Mouse (Mus musculus) CH12.LX (cell line): ENCODE measurements around the gene Gsta3. TPM values are rescaled to one million over a fixed set of nuclear protein-coding genes. Genes with fewer than 3 reads are reported as not detected.

Experiments used
- DNase-seq: peaks from one replicate; pipeline ENCODE4 v3.0.0-alpha.2; 2013; ENCODE audit errors: extremely low read depth
- H3K27ac ChIP-seq: 2 replicates; pipeline ENCODE4 v1.5.1; 2012; ENCODE audit warnings: low read depth, mild to moderate bottlenecking, control low read depth, moderate library complexity; ENCODE audit not compliant: insufficient read depth
- H3K27me3 ChIP-seq: replicated peaks from 2 replicates; pipeline ENCODE3; 2012; ENCODE audit warnings: inconsistent platforms
- H3K36me3 ChIP-seq, 2 experiments: replicated peaks in 1 of 2; 2 replicates each; pipeline versions ENCODE3 to v1.6.1; 2012; ENCODE audit warnings: inconsistent platforms in 1 of 2, low read length in 1 of 2, mild to moderate bottlenecking in 1 of 2, mixed read lengths in 1 of 2, moderate library complexity in 1 of 2; ENCODE audit not compliant: control insufficient read depth in 1 of 2, insufficient read depth in 1 of 2
- H3K4me1 ChIP-seq, 2 experiments: 2 replicates each; pipeline ENCODE4 v1.6.1; 2012; ENCODE audit warnings: inconsistent platforms in 1 of 2, moderate library complexity in 1 of 2; ENCODE audit not compliant: insufficient read depth in 2 of 2, control insufficient read depth in 1 of 2
- H3K4me2 ChIP-seq: 2 replicates; pipeline ENCODE4 v1.6.1; 2012; ENCODE audit warnings: low read depth, mild to moderate bottlenecking, control low read depth; ENCODE audit not compliant: poor library complexity, insufficient read depth, severe bottlenecking
- H3K4me3 ChIP-seq, 3 experiments: fragments of 150-350 bp in 1 of 3; sonication (generic) in 1 of 3; replicated peaks in 1 of 3; 2 replicates each; pipeline versions ENCODE3 to v1.5.1; 2011 to 2012; ENCODE audit warnings: low read depth in 2 of 3, low read length in 2 of 3, mild to moderate bottlenecking in 2 of 3, moderate library complexity in 2 of 3, control low read depth in 1 of 3, improper control_type of control experiment in 1 of 3, inconsistent platforms in 1 of 3, mixed read lengths in 1 of 3; ENCODE audit not compliant: poor library complexity in 1 of 3
- H3K79me2 ChIP-seq: replicated peaks from 2 replicates; pipeline ENCODE4 v1.6.1; 2012; ENCODE audit warnings: mild to moderate bottlenecking, moderate library complexity; ENCODE audit not compliant: control insufficient read depth, poor library complexity, insufficient read depth, severe bottlenecking; ENCODE audit errors: extremely low read depth
- H3K9ac ChIP-seq: 2 replicates; pipeline ENCODE4 v1.6.1; 2012; ENCODE audit warnings: low read depth, mild to moderate bottlenecking, control low read depth, moderate library complexity; ENCODE audit not compliant: insufficient read depth
- H3K9me3 ChIP-seq: replicated peaks from 2 replicates; pipeline ENCODE3; 2012; ENCODE audit warnings: low read length, inconsistent platforms, mixed read lengths
- CHD1 ChIP-seq: IDR thresholded peaks from 2 replicates; pipeline ENCODE4 v1.6.1; 2012; ENCODE audit warnings: low read depth, low read length, improper control_type of control experiment, inconsistent platforms
- CTCF ChIP-seq, 2 experiments: IDR thresholded peaks in 1 of 2; conservative IDR thresholded peaks in 1 of 2; 2 replicates each; pipeline ENCODE4 v1.5.1; 2011 to 2012; ENCODE audit warnings: low read depth in 2 of 2, low read length in 2 of 2, improper control_type of control experiment in 1 of 2, inconsistent platforms in 1 of 2, mild to moderate bottlenecking in 1 of 2, moderate library complexity in 1 of 2
- E2F4 ChIP-seq: IDR thresholded peaks from 2 replicates; pipeline ENCODE4 v1.6.1; 2011; ENCODE audit warnings: low read depth, low read length, improper control_type of control experiment; ENCODE audit not compliant: insufficient replicate concordance
- ELF1 ChIP-seq: IDR thresholded peaks from 2 replicates; pipeline ENCODE4 v1.6.1; 2014; ENCODE audit warnings: low read depth, mild to moderate bottlenecking, inconsistent platforms, low read length, improper control_type of control experiment
- ETS1 ChIP-seq: conservative IDR thresholded peaks from 2 replicates; pipeline ENCODE4 v1.6.1; 2012; ENCODE audit warnings: low read depth, mild to moderate bottlenecking, inconsistent platforms, low read length, improper control_type of control experiment, moderate library complexity
- GABPA ChIP-seq: IDR thresholded peaks from 2 replicates; pipeline ENCODE4 v1.6.1; 2012; ENCODE audit warnings: low read depth, low read length, improper control_type of control experiment, inconsistent platforms; ENCODE audit not compliant: insufficient replicate concordance
- HCFC1 ChIP-seq: IDR thresholded peaks from 2 replicates; pipeline ENCODE4 v1.6.1; 2012; ENCODE audit warnings: low read depth, mild to moderate bottlenecking, inconsistent platforms, low read length, improper control_type of control experiment
- IRF4 ChIP-seq: IDR thresholded peaks from 2 replicates; pipeline ENCODE4 v1.6.1; 2014; ENCODE audit warnings: low read depth, mild to moderate bottlenecking, inconsistent platforms, low read length, improper control_type of control experiment
- JUN ChIP-seq: IDR thresholded peaks from 2 replicates; pipeline ENCODE4 v1.6.1; 2011; ENCODE audit warnings: low read depth, mild to moderate bottlenecking, low read length, improper control_type of control experiment, moderate library complexity; ENCODE audit not compliant: insufficient read depth
- JUND ChIP-seq: conservative IDR thresholded peaks from 2 replicates; pipeline ENCODE4 v1.6.1; 2011; ENCODE audit warnings: low read depth, low read length, improper control_type of control experiment
- KAT2A ChIP-seq: IDR thresholded peaks from 2 replicates; pipeline ENCODE4 v1.6.1; 2012; ENCODE audit warnings: low read length, improper control_type of control experiment, inconsistent platforms; ENCODE audit not compliant: insufficient replicate concordance
- MAFK ChIP-seq: IDR thresholded peaks from 2 replicates; pipeline ENCODE4 v1.6.1; 2011; ENCODE audit warnings: low read length, improper control_type of control experiment; ENCODE audit not compliant: insufficient replicate concordance
- MAX ChIP-seq: IDR thresholded peaks from 2 replicates; pipeline ENCODE4 v1.6.1; 2011; ENCODE audit warnings: low read length, improper control_type of control experiment
- MEF2A ChIP-seq: IDR thresholded peaks from 2 replicates; pipeline ENCODE4 v1.6.1; 2014; ENCODE audit warnings: low read depth, mild to moderate bottlenecking, inconsistent platforms, low read length, improper control_type of control experiment, borderline replicate concordance
- MXI1 ChIP-seq: IDR thresholded peaks from 2 replicates; pipeline ENCODE4 v1.6.1; 2011; ENCODE audit warnings: mild to moderate bottlenecking, low read depth, low read length, improper control_type of control experiment
- NELFE ChIP-seq: IDR thresholded peaks from 2 replicates; pipeline ENCODE4 v1.6.1; 2011; ENCODE audit warnings: low read depth, low read length, improper control_type of control experiment
- NRF1 ChIP-seq: IDR thresholded peaks from 2 replicates; pipeline ENCODE4 v1.6.1; 2014; ENCODE audit warnings: low read depth, mild to moderate bottlenecking, inconsistent platforms, low read length, improper control_type of control experiment, moderate library complexity
- PAX5 ChIP-seq: IDR thresholded peaks from 2 replicates; pipeline ENCODE4 v1.6.1; 2012; ENCODE audit warnings: low read length, inconsistent platforms, mixed read lengths
- POLR2A ChIP-seq: IDR thresholded peaks from 2 replicates; pipeline ENCODE4 v1.6.1; 2011; ENCODE audit warnings: low read depth, mild to moderate bottlenecking, improper control_type of control experiment, low read length
- POLR2AphosphoS2 ChIP-seq: IDR thresholded peaks from 2 replicates; pipeline ENCODE4 v1.6.1; 2011; ENCODE audit warnings: low read depth, low read length, improper control_type of control experiment
- RAD21 ChIP-seq: IDR thresholded peaks from 2 replicates; pipeline ENCODE4 v1.6.1; 2011; ENCODE audit warnings: low read depth, mild to moderate bottlenecking, low read length, improper control_type of control experiment, moderate library complexity
- SMC3 ChIP-seq: IDR thresholded peaks from 2 replicates; pipeline ENCODE4 v1.6.1; 2011; ENCODE audit warnings: low read depth, low read length, improper control_type of control experiment
- TCF12 ChIP-seq: IDR thresholded peaks from 2 replicates; pipeline ENCODE4 v1.6.1; 2014; ENCODE audit warnings: low read depth, mild to moderate bottlenecking, inconsistent platforms, low read length, improper control_type of control experiment
- UBTF ChIP-seq: IDR thresholded peaks from 2 replicates; pipeline ENCODE4 v1.6.1; 2012; ENCODE audit warnings: low read depth, mild to moderate bottlenecking, inconsistent platforms, low read length, improper control_type of control experiment, moderate library complexity
- USF1 ChIP-seq: IDR thresholded peaks from 2 replicates; pipeline ENCODE4 v1.6.1; 2014; ENCODE audit warnings: low read depth, mild to moderate bottlenecking, inconsistent platforms, low read length, improper control_type of control experiment
- ZC3H11A ChIP-seq: IDR thresholded peaks from 2 replicates; pipeline ENCODE4 v1.6.1; 2012; ENCODE audit warnings: low read depth, mild to moderate bottlenecking, inconsistent platforms, low read length, improper control_type of control experiment
- ZKSCAN1 ChIP-seq: IDR thresholded peaks from 2 replicates; pipeline ENCODE4 v1.6.1; 2012; ENCODE audit warnings: low read depth, inconsistent platforms, low read length, improper control_type of control experiment, borderline replicate concordance
- ZMIZ1 ChIP-seq: IDR thresholded peaks from 2 replicates; pipeline ENCODE4 v1.6.1; 2012; ENCODE audit warnings: low read depth, mild to moderate bottlenecking, inconsistent platforms, low read length, improper control_type of control experiment
- ZNF384 ChIP-seq: IDR thresholded peaks from 2 replicates; pipeline ENCODE4 v1.6.1; 2012; ENCODE audit warnings: low read depth, low read length, improper control_type of control experiment, inconsistent platforms
- dilution Hi-C: fragments of 300-500 bp; cut with MboI; formaldehyde crosslinking; loops from 2 replicates; pipeline ENCODE4 v1.14.3; 2020; ENCODE audit warnings: low sequenced_read_pairs; ENCODE audit not compliant: extremely low pct_unique_long_range_greater_than_20kb, extremely low pct_ligation_motif_present
- in situ Hi-C: fragments of 300-500 bp; cut with MboI; formaldehyde crosslinking; loops from 3 replicates; pipeline ENCODE4 v1.14.3; 2019; ENCODE audit warnings: low sequenced_read_pairs, low pct_ligation_motif_present, low pct_unique_long_range_greater_than_20kb, mixed read lengths
- polyA plus RNA-seq: library from polyadenylated mRNA; unstranded; fragments of >175 nt; gene quantifications from 2 replicates; pipeline ENCODE4 v1.2.1, GENCODE M21; 2012; ENCODE audit warnings: low read depth; ENCODE audit not compliant: insufficient read length
- total RNA-seq, 2 experiments: library from RNA; depleted of rRNA; stranded (reverse); fragments of 300-350 nt in 1 of 2; fragments of >200 nt in 1 of 2; gene quantifications; 2 replicates each; pipeline ENCODE4 v1.2.3; 2012 to 2014

Gsta3 gene
- total and polyA plus RNA-seq, 3 experiments, result not detected

GRCm38 (mm10) chr1:21291394-21291793 lies 51.0 kb downstream of the Gsta3 start:
- H3K9ac ChIP-seq, result no peak overlapping the region
- H3K36me3 ChIP-seq, result no peaks in the 10 kb centered on the region
- H3K4me2 ChIP-seq, result no peak overlapping the region
- no peaks in the 10 kb centered on the region for H3K79me2 ChIP-seq
- TF ChIP-seq MAFK (no peak), HCFC1 (no peak), IRF4 (no peak), KAT2A (no peak), SMC3 (no peak), ETS1 (no peak), ZMIZ1 (no peak), ZNF384 (no peak), MAX (no peak), JUND (no peak), GABPA (no peak), MXI1 (no peak), CTCF (conservative IDR thresholded peaks at IDR 0.05 in 1 of 2, IDR thresholded peaks at IDR 0.05 in 1 of 2; ENCODE audit: low read depth in 2 of 2, low read length in 2 of 2) (no peak), UBTF (no peak), E2F4 (no peak), RAD21 (no peak), POLR2AphosphoS2 (no peak), JUN (no peak), TCF12 (no peak)
- H3K27me3 ChIP-seq, result no peaks in the 10 kb centered on the region
- dilution Hi-C loops (no loop called here), in situ Hi-C loops (no loop called here)
- DNase-seq, result no peak
- H3K4me1 ChIP-seq, result no peaks in the 10 kb centered on the region
- H3K27ac ChIP-seq, result no peak overlapping the region
- H3K9me3 ChIP-seq, result no peaks in the 10 kb centered on the region
- no peak overlapping the region for H3K4me3 ChIP-seq

- H3K27me3 ChIP-seq, result no peaks in the 10 kb centered on the region
- in situ Hi-C loops, result no loop called here
- no peak for DNase-seq
- no peak overlapping the region for H3K27ac ChIP-seq
- no peaks in the 10 kb centered on the region for H3K9me3 ChIP-seq
- H3K4me3 ChIP-seq, result no peak overlapping the region
- H3K9ac ChIP-seq, result no peak overlapping the region
- H3K36me3 ChIP-seq, result no peaks in the 10 kb centered on the region
- H3K4me1 ChIP-seq, result no peaks in the 10 kb centered on the region
- TF ChIP-seq ELF1, result no peak
- TF ChIP-seq PAX5, result no peak
- TF ChIP-seq KAT2A, result no peak
- no peak for TF ChIP-seq CHD1
- no peak for TF ChIP-seq ETS1
- no peak for TF ChIP-seq ZC3H11A
- TF ChIP-seq E2F4, result no peak
- no peak for TF ChIP-seq MXI1
- TF ChIP-seq ZMIZ1, result no peak
- no peak for TF ChIP-seq UBTF
- TF ChIP-seq JUN, result no peak
- TF ChIP-seq POLR2A, result no peak
- no peak for TF ChIP-seq USF1
- no peak for TF ChIP-seq NRF1
- no peak for TF ChIP-seq GABPA
- TF ChIP-seq CTCF (conservative IDR thresholded peaks at IDR 0.05 in 1 of 2, IDR thresholded peaks at IDR 0.05 in 1 of 2; ENCODE audit: low read depth in 2 of 2, low read length in 2 of 2), result no peak
- no peak for TF ChIP-seq MEF2A
- TF ChIP-seq TCF12, result no peak
- TF ChIP-seq ZKSCAN1, result no peak
- TF ChIP-seq NELFE, result no peak
- H3K79me2 ChIP-seq, result no peaks in the 10 kb centered on the region
- no peak overlapping the region for H3K4me2 ChIP-seq
- dilution Hi-C loops, result no loop called here
Observed at GRCm38 (mm10) chr1:21292590-21292989, 52.2 kb downstream of the Gsta3 start.
